Mouse (Mus musculus) kidney, adult 2 months (tissue): ENCODE results near the gene Dpy19l1. TPM values are rescaled to one million over a fixed set of nuclear protein-coding genes. Genes with fewer than 3 reads are reported as not detected.

Experiments used
- DNase-seq: peaks from one replicate; pipeline ENCODE4 v3.0.0; 2021
- H3K27ac ChIP-seq: fragments of 200-500 bp; 2 replicates; pipeline ENCODE4 v1.5.1; 2012; ENCODE audit warnings: low read depth, low read length, control low read depth, inconsistent platforms; ENCODE audit not compliant: insufficient read depth
- H3K27me3 ChIP-seq: fragments of 200-500 bp; replicated peaks from 2 replicates; pipeline ENCODE4 v1.6.1; 2012; ENCODE audit warnings: mild to moderate bottlenecking, moderate library complexity, low read length, inconsistent platforms; ENCODE audit not compliant: control insufficient read depth, insufficient read depth
- H3K36me3 ChIP-seq: fragments of 200-500 bp; 2 replicates; pipeline ENCODE4 v1.6.1; 2012; ENCODE audit warnings: mild to moderate bottlenecking, moderate library complexity, low read length, inconsistent platforms; ENCODE audit not compliant: control insufficient read depth, insufficient read depth
- H3K4me1 ChIP-seq: fragments of 200-500 bp; 2 replicates; pipeline ENCODE4 v1.6.1; 2011; ENCODE audit warnings: low read length; ENCODE audit not compliant: control insufficient read depth, insufficient read depth
- H3K4me3 ChIP-seq: fragments of 200-500 bp; 2 replicates; pipeline ENCODE4 v1.5.1; 2011; ENCODE audit warnings: mild to moderate bottlenecking, low read depth, low read length, control low read depth; ENCODE audit not compliant: insufficient read depth
- CTCF ChIP-seq: fragments of 200-500 bp; conservative IDR thresholded peaks from 2 replicates; pipeline ENCODE4 v1.5.1; 2011; ENCODE audit warnings: low read depth, mild to moderate bottlenecking, control low read depth, low read length, moderate library complexity, mixed read lengths; ENCODE audit not compliant: insufficient read depth, insufficient read length
- POLR2A ChIP-seq: fragments of 200-500 bp; IDR thresholded peaks from one replicate; pipeline ENCODE4 v1.6.1; 2011; ENCODE audit warnings: low read depth, low read length, control low read depth
- WGBS: fragments of 180-500 bp; shearing (Covaris S2); methylation state at CpG from one replicate; pipeline ENCODE4 v1.1.7; 2018; 5-methylcytosine and 5-hydroxymethylcytosine counted together
- polyA plus RNA-seq: library from polyadenylated mRNA; depleted of rRNA; stranded (reverse); fragments of >200 nt; gene quantifications from 2 replicates; pipeline ENCODE4 v1.2.3, GENCODE M21; 2012; rRNA removed

Dpy19l1 gene
- polyA plus RNA-seq, 1 experiment = 5.5 TPM

DNA sequence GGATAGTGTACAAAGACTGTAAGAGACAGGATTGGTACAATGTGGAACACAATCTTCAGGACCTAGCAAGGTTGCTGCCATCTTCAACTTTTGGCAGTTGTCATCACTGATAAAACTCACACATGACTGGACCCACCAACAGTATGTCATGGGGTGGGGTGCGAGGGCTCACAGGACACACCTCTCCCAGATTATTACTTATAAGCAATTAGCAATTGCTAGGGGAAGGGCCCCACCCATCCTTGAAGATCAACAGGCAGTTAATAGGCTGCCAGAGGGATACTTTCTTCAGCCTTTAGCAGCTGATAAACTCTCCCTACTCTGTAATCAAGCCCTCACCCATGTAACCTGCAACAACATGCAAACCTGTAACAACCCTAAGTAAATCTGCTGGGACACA, 92.5 kb downstream of the Dpy19l1 start:
- Histone ChIP-seq H3K4me3 (no peak overlapping the region), H3K36me3 (no peaks in the 10 kb centered on the region), H3K4me1 (no peaks in the 10 kb centered on the region), H3K27me3 (no peaks in the 10 kb centered on the region), H3K27ac (no peak overlapping the region)
- TF ChIP-seq CTCF = no peak
- no peak for TF ChIP-seq POLR2A
- 93% methylated on average over 1 of the region's 1 CpGs for WGBS
- DNase-seq = no peak

DNA sequence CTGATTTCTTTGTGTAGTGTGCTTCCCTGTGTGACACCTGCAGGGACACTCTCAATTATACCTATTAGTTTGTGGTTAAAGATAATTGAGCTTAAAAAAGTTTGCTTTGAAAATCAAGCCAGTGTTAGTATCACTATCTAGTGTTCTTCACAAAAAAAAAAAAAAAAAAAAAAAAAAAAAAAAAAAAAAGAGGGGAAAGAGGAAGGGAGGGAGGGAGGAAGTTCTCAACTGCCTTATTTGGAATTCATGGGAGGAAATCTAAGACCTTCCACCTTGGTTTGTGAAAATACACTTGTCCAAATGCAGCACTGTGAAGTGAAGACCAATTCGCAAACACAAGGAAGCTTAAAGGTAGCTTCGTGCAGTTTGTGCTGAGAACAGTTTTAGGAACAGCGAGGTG, 94.9 kb downstream of the Dpy19l1 start:
- 73% methylated on average over 3 of the region's 3 CpGs for WGBS

DNA sequence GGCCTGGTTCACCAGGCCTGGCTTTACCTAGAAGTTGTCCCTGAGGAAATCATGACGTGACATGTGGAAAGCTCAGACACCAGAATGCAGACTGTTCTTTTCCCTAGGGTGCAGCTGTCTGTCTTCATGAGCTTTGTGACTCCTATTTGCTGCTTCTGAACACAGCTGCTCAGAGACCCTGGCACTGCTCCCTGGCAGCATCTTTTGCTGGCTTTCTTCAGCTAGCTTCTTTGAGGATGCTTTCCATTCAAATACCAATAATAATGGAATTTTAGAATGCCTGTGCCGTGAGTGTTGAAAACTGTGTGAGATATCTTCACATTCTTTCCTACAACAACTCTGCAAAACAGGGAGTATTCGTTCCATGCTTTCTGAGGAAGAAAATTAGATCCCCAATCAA, 108.8 kb downstream of the Dpy19l1 start:
- TF ChIP-seq CTCF (no peak), POLR2A (no peak)
- no peaks in the 10 kb centered on the region for H3K36me3 ChIP-seq
- H3K4me3 ChIP-seq = no peak overlapping the region
- no peaks in the 10 kb centered on the region for H3K4me1 ChIP-seq
- no peaks in the 10 kb centered on the region for H3K27me3 ChIP-seq
- WGBS = 70% methylated on average over 3 of the region's 3 CpGs
- H3K27ac ChIP-seq = no peak overlapping the region
- DNase-seq = no peak

More for the DNA sequence above, 94.9 kb downstream of the Dpy19l1 start:
- Histone ChIP-seq H3K4me3 (no peak overlapping the region), H3K27me3 (no peaks in the 10 kb centered on the region), H3K4me1 (no peaks in the 10 kb centered on the region), H3K36me3 (no peaks in the 10 kb centered on the region), H3K27ac (no peak overlapping the region)
- TF ChIP-seq POLR2A = no peak
- TF ChIP-seq CTCF = no peak
- DNase-seq = no peak

DNA sequence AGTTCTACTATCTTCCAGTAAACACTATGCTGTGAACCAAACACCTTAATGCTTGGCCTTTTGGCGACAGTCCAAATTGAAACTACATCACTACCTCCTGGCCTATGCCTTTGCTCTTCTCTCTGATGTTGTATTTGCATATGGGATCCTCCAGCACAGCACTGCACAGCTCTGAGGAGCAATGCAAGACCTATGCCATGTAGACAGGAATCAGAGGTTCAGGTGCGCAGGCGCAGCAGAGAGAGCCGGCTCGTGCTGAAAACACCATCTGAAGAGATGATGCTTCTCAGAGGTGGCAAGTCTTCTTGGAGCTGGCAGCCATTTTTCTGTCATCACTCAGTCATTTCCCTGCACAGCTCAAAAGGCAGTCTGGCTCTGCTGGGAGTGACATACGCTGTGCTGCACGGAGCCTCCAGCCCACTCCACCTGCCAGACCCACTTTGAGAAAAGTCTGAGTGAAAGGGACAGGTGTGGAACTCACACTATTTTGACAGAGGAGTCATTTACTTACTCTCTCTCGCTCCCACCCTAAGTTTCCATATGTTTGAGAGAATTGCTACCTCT, 112.1 kb downstream of the Dpy19l1 start:
- no peak for DNase-seq
- Histone ChIP-seq H3K27me3 (no peaks in the 10 kb centered on the region), H3K36me3 (no peaks in the 10 kb centered on the region), H3K27ac (no peak overlapping the region), H3K4me1 (no peaks in the 10 kb centered on the region), H3K4me3 (no peak overlapping the region)
- TF ChIP-seq POLR2A (no peak), CTCF (no peak)
- 89% methylated on average over 8 of the region's 8 CpGs for WGBS

DNA sequence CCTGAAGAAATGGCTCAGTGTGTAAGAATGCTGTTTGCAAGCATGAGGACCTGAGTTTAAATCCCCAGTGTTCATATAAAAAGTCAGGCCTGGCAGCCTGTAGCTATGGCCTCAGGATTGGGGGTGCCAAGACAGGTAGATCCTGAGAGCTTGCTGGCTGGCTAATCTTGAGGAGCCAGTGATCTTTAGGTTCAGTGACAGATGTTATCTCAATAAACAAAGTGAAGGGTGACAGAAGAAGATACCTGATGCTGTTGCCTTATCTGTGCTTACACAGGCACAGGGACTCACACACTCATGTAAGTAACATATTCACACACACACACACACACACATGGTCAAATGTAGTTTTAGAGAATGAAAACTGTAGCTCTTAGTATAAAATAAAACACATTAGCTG, 115.7 kb downstream of the Dpy19l1 start:
- Histone ChIP-seq H3K27ac (no peak overlapping the region), H3K4me1 (no peaks in the 10 kb centered on the region), H3K27me3 (no peaks in the 10 kb centered on the region), H3K4me3 (no peak overlapping the region), H3K36me3 (no peaks in the 10 kb centered on the region)
- DNase-seq = no peak
- TF ChIP-seq CTCF = no peak
- TF ChIP-seq POLR2A = no peak

DNA sequence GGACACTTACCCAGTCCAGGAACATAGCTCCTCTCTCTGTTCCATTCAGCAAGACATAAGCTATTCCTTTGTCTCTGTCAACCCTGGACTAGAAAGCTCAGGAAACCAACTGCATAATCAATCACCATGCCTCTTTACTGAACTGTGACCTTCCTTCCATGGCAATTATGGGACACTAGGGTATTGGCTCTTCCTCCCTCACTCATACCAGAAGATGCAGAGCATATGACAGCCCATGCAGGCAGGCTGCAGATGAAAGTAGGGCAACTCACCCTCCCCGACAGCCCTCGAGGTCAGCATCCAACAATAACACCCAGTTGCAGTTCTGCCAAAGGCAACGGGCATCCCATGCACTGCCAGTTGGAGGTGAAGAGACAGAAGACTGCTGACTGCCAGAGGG, 123.6 kb downstream of the Dpy19l1 start:
- Histone ChIP-seq H3K27ac (no peak overlapping the region), H3K27me3 (no peaks in the 10 kb centered on the region), H3K36me3 (no peaks in the 10 kb centered on the region), H3K4me3 (no peak overlapping the region), H3K4me1 (no peaks in the 10 kb centered on the region)
- WGBS = 61% methylated on average over 3 of the region's 3 CpGs
- peak; percentile 1 for DNase-seq
- TF ChIP-seq POLR2A (no peak), CTCF (no peak)

DNA sequence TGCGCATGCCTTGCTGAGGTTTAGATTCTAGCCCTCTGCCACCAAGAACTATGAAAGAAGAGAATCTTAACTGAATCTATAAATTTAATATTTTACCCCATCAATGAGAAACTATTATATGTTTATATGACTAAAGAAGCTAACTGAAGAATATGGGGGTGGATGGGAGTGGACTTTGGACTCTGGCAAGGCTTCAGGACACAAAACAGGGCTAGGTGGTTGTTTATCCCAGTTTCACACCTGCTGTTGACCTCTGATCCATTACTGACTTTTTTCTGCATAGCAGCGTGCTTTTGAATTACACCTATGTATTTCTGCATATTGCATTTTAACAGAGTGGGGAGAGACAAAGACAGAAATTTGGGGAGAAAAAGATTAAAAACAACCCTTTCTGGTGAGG, 124.1 kb downstream of the Dpy19l1 start:
- Histone ChIP-seq H3K27ac (no peak overlapping the region), H3K4me3 (no peak overlapping the region), H3K4me1 (no peaks in the 10 kb centered on the region), H3K27me3 (no peaks in the 10 kb centered on the region), H3K36me3 (no peaks in the 10 kb centered on the region)
- peak; percentile 2 for DNase-seq
- WGBS = 80% methylated on average over 2 of the region's 2 CpGs
- no peak for TF ChIP-seq CTCF
- TF ChIP-seq POLR2A = no peak

Other genes with a start within 250 kb of the Dpy19l1 start
- gene Cypt4, start 122.1 kb upstream of the Dpy19l1 start, polyA plus RNA-seq = not detected in 2 replicates
- gene Dpy19l2, start 193.2 kb upstream of the Dpy19l1 start, polyA plus RNA-seq = not detected in 2 replicates